Mouse (Mus musculus): ENCODE measurements around the gene Schip1. TPM values are rescaled to one million over a fixed set of nuclear protein-coding genes. Genes with fewer than 3 reads are reported as not detected.

Gene Schip1
- polyA plus RNA-seq, 1 experiment from 2014 or later, result 86.4 TPM

GRCm38 (mm10) chr3:68541688-68542087, 477.1 kb downstream of the Schip1 start:
- no peak overlapping the region for H3K27ac ChIP-seq
- 0 out of 2 replicates have a peak, but pooled peaks cover 5% of the 10 kb centered on the region for H3K36me3 ChIP-seq
- DNase-seq (ENCODE audit: low spot score), result no peak
- no peak overlapping the region for H3K4me3 ChIP-seq
- H3K4me1 ChIP-seq (replicated peaks), result peaks cover 21% of the 10 kb centered on the region
- WGBS, result 88% methylated on average over 8 of the region's 8 CpGs
- H3K27me3 ChIP-seq (ENCODE audit: insufficient read depth, poor library complexity, severe bottlenecking), result no peaks in the 10 kb centered on the region
- H3K9me3 ChIP-seq, result peaks cover 3% of the 10 kb centered on the region; the same call in 1 of the 2 replicates

GRCm38 (mm10) chr3:68542944-68543501, 478.4 kb downstream of the Schip1 start:
- DNase-seq (ENCODE audit: low spot score), result peak; percentile 53
- H3K9me3 ChIP-seq, result no peaks in the 10 kb centered on the region
- peak overlapping the region; percentile 42 for H3K4me3 ChIP-seq
- no peaks in the 10 kb centered on the region for H3K36me3 ChIP-seq
- H3K4me1 ChIP-seq (replicated peaks), result peaks cover 21% of the 10 kb centered on the region
- H3K27ac ChIP-seq, result peak overlapping the region; percentile 77; the same call in 1 of the 2 replicates
- WGBS, result 3% methylated on average over 7 of the region's 7 CpGs
- no peaks in the 10 kb centered on the region for H3K27me3 ChIP-seq (ENCODE audit: insufficient read depth, poor library complexity, severe bottlenecking)

- H3K36me3 ChIP-seq, result no peaks in the 10 kb centered on the region
- H3K27me3 ChIP-seq (ENCODE audit: insufficient read depth, poor library complexity, severe bottlenecking), result no peaks in the 10 kb centered on the region
- WGBS, result 58% methylated on average over 7 of the region's 7 CpGs
- no peaks in the 10 kb centered on the region for H3K9me3 ChIP-seq
- H3K4me3 ChIP-seq, result no peak overlapping the region
- peaks cover 24% of the 10 kb centered on the region for H3K4me1 ChIP-seq (replicated peaks)
- no peak for DNase-seq (ENCODE audit: low spot score)
- no peak overlapping the region for H3K27ac ChIP-seq
These were observed 480.2 kb downstream of the Schip1 start for GRCm38 (mm10) chr3:68544811-68545210.

- H3K4me3 ChIP-seq, result no peak overlapping the region
- no peak for DNase-seq (ENCODE audit: low spot score)
- H3K4me1 ChIP-seq (replicated peaks), result peaks cover 30% of the 10 kb centered on the region
- H3K27me3 ChIP-seq (ENCODE audit: insufficient read depth, poor library complexity, severe bottlenecking), result no peaks in the 10 kb centered on the region
- WGBS, result 54% methylated on average over 6 of the region's 6 CpGs
- no peaks in the 10 kb centered on the region for H3K9me3 ChIP-seq
- H3K36me3 ChIP-seq, result no peaks in the 10 kb centered on the region
- H3K27ac ChIP-seq, result peak overlapping the region; percentile 56; the same call in 1 of the 2 replicates
These were observed 481.3 kb downstream of the Schip1 start for GRCm38 (mm10) chr3:68545898-68546297.

GRCm38 (mm10) chr3:68555087-68555662, 490.6 kb downstream of the Schip1 start:
- Histone ChIP-seq H3K9me3 (no peaks in the 10 kb centered on the region), H3K4me3 (no peak overlapping the region), H3K27me3 (ENCODE audit: insufficient read depth, poor library complexity, severe bottlenecking) (no peaks in the 10 kb centered on the region), H3K36me3 (no peaks in the 10 kb centered on the region), H3K27ac (no peak overlapping the region), H3K4me1 (replicated peaks) (peaks cover 8% of the 10 kb centered on the region)
- DNase-seq (ENCODE audit: low spot score), result no peak
- 83% methylated on average over 4 of the region's 4 CpGs for WGBS

- Histone ChIP-seq H3K9me3 (no peaks in the 10 kb centered on the region), H3K4me1 (replicated peaks) (0 out of 2 replicates have a peak, but pooled peaks cover 5% of the 10 kb centered on the region), H3K4me3 (no peak overlapping the region), H3K27me3 (ENCODE audit: insufficient read depth, poor library complexity, severe bottlenecking) (no peaks in the 10 kb centered on the region), H3K27ac (no peak overlapping the region), H3K36me3 (no peaks in the 10 kb centered on the region)
- 93% methylated on average over 9 of the region's 9 CpGs for WGBS
- no peak for DNase-seq (ENCODE audit: low spot score)
These were observed 492.3 kb downstream of the Schip1 start for GRCm38 (mm10) chr3:68556891-68557290.

GRCm38 (mm10) chr3:68558744-68559143, 494.1 kb downstream of the Schip1 start:
- Histone ChIP-seq H3K4me3 (no peak overlapping the region), H3K27ac (no peak overlapping the region), H3K9me3 (no peaks in the 10 kb centered on the region), H3K4me1 (replicated peaks) (0 out of 2 replicates have a peak, but pooled peaks cover 5% of the 10 kb centered on the region), H3K36me3 (no peaks in the 10 kb centered on the region), H3K27me3 (ENCODE audit: insufficient read depth, poor library complexity, severe bottlenecking) (no peaks in the 10 kb centered on the region)
- 83% methylated on average over 6 of the region's 6 CpGs for WGBS
- DNase-seq (ENCODE audit: low spot score), result no peak

GRCm38 (mm10) chr3:68560057-68560456, 495.5 kb downstream of the Schip1 start:
- H3K27me3 ChIP-seq (ENCODE audit: insufficient read depth, poor library complexity, severe bottlenecking), result no peaks in the 10 kb centered on the region
- peaks cover 3% of the 10 kb centered on the region for H3K4me1 ChIP-seq (replicated peaks)
- no peak overlapping the region for H3K4me3 ChIP-seq
- WGBS, result 87% methylated on average over 5 of the region's 5 CpGs
- no peaks in the 10 kb centered on the region for H3K9me3 ChIP-seq
- DNase-seq (ENCODE audit: low spot score), result no peak
- no peaks in the 10 kb centered on the region for H3K36me3 ChIP-seq
- H3K27ac ChIP-seq, result no peak overlapping the region

- H3K4me1 ChIP-seq (replicated peaks), result peaks cover 12% of the 10 kb centered on the region
- H3K36me3 ChIP-seq, result no peaks in the 10 kb centered on the region
- no peak for DNase-seq (ENCODE audit: low spot score)
- no peaks in the 10 kb centered on the region for H3K27me3 ChIP-seq (ENCODE audit: insufficient read depth, poor library complexity, severe bottlenecking)
- no peak overlapping the region for H3K4me3 ChIP-seq
- H3K27ac ChIP-seq, result no peak overlapping the region
- 73% methylated on average over 2 of the region's 2 CpGs for WGBS
- no peaks in the 10 kb centered on the region for H3K9me3 ChIP-seq
These were observed 498.2 kb downstream of the Schip1 start for GRCm38 (mm10) chr3:68562838-68563237.

GRCm38 (mm10) chr3:68563922-68564321, 499.3 kb downstream of the Schip1 start:
- H3K27me3 ChIP-seq (ENCODE audit: insufficient read depth, poor library complexity, severe bottlenecking), result no peaks in the 10 kb centered on the region
- DNase-seq (ENCODE audit: low spot score), result no peak
- 86% methylated on average over 8 of the region's 8 CpGs for WGBS

GRCm38 (mm10) chr3:68564978-68565674, 500.5 kb downstream of the Schip1 start:
- H3K4me1 ChIP-seq (replicated peaks), result peaks cover 26% of the 10 kb centered on the region
- no peak overlapping the region for H3K4me3 ChIP-seq
- H3K27ac ChIP-seq, result no peak overlapping the region
- H3K36me3 ChIP-seq, result no peaks in the 10 kb centered on the region
- H3K9me3 ChIP-seq, result no peaks in the 10 kb centered on the region
- DNase-seq (ENCODE audit: low spot score), result no peak
- WGBS, result 65% methylated on average over 10 of the region's 10 CpGs
- H3K27me3 ChIP-seq (ENCODE audit: insufficient read depth, poor library complexity, severe bottlenecking), result no peaks in the 10 kb centered on the region

More at GRCm38 (mm10) chr3:68563922-68564321, 499.3 kb downstream of the Schip1 start:
- no peak overlapping the region for H3K27ac ChIP-seq
- no peak overlapping the region for H3K4me3 ChIP-seq
- no peaks in the 10 kb centered on the region for H3K36me3 ChIP-seq
- H3K4me1 ChIP-seq (replicated peaks), result peaks cover 23% of the 10 kb centered on the region
- no peaks in the 10 kb centered on the region for H3K9me3 ChIP-seq

- no peaks in the 10 kb centered on the region for H3K36me3 ChIP-seq
- no peak overlapping the region for H3K4me3 ChIP-seq
- WGBS, result 52% methylated on average over 4 of the region's 4 CpGs
- peaks cover 26% of the 10 kb centered on the region for H3K4me1 ChIP-seq (replicated peaks)
- no peak for DNase-seq (ENCODE audit: low spot score)
- H3K9me3 ChIP-seq, result no peaks in the 10 kb centered on the region
- H3K27me3 ChIP-seq (ENCODE audit: insufficient read depth, poor library complexity, severe bottlenecking), result no peaks in the 10 kb centered on the region
- no peak overlapping the region for H3K27ac ChIP-seq
These were observed 501.1 kb downstream of the Schip1 start for GRCm38 (mm10) chr3:68565675-68566055.

- no peaks in the 10 kb centered on the region for H3K36me3 ChIP-seq
- H3K4me3 ChIP-seq, result no peak overlapping the region
- no peak for DNase-seq (ENCODE audit: low spot score)
- H3K27ac ChIP-seq, result no peak overlapping the region
- WGBS, result 89% methylated on average over 7 of the region's 7 CpGs
- H3K4me1 ChIP-seq (replicated peaks), result peaks cover 34% of the 10 kb centered on the region
- no peaks in the 10 kb centered on the region for H3K27me3 ChIP-seq (ENCODE audit: insufficient read depth, poor library complexity, severe bottlenecking)
- no peaks in the 10 kb centered on the region for H3K9me3 ChIP-seq
These were observed 503.0 kb downstream of the Schip1 start for GRCm38 (mm10) chr3:68567581-68567980.
